26 mouse cellular contexts compared by ENCODE assay signal in the genomic region with DNA sequence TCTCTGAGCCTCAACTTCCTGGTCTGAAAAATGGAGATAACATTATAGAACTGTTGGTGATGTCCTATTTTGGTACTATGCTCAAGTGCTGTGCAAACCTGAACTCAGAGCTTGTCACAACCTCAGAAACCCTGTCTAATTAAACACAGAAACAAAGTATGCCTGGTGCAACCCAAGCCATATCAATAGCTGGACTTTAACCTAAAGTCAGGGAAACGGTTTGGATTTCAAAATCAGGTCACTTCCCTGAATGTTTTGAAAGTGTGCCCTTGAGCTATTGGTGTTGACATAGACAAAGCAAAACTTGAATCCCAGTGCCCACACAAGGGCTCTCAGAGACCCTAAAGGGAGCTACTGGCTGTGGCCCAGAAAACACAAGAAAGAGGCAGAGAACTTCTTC. TPM values are rescaled to one million over a fixed set of nuclear protein-coding genes. Genes with fewer than 3 reads are reported as not detected.
DNase-seq lines count a peak whose midpoint lies in the region; ATAC-seq and TF ChIP-seq lines count a peak whose summit lies in the region.
"Had no signal": no experiment of that assay in that cellular context is flagged by ENCODE, and none has a peak within 500 bp of the region (broad histone marks: within the 10 kb centered on the region; RNA-seq: fewer than 3 reads in every experiment).

No protein-coding gene starts in this region.

- 38% methylated on average over 1 of the region's 1 CpGs for WGBS in liver, embryonic 15.5 days (ENCODE audit: insufficient replicate concordance)
- WGBS in small intestine, adult 2 months = 25% methylated on average over 1 of the region's 1 CpGs

- intact Hi-C loops in heart, postnatal 25 days (cut with DNase I) = no loop called here

- H3K4me3 ChIP-seq in liver, embryonic 15.5 days (replicated peaks) = no peak overlapping the region
- no peak overlapping the region for H3K4me3 ChIP-seq in small intestine, adult 2 months (ENCODE audit: low read depth, low read length)
- H3K4me3 ChIP-seq: gastrocnemius, adult 2 months; heart, adult 2 months; heart, embryonic 10.5 days; heart, embryonic 13.5 days; hindbrain, embryonic 13.5 days had no signal

- TF ChIP-seq CTCF in small intestine, adult 2 months (IDR thresholded peaks at IDR 0.05; ENCODE audit: extremely low read depth, insufficient read length, insufficient replicate concordance, low read depth, low read length) = no peak

- H3K27ac ChIP-seq in liver, embryonic 15.5 days (replicated peaks) = no peak overlapping the region
- peak overlapping the region; percentile 80; the same call in 1 of the 2 replicates for H3K27ac ChIP-seq in small intestine, adult 2 months (ENCODE audit: insufficient read depth, low read depth, low read length)
- H3K27ac ChIP-seq: gastrocnemius, adult 2 months; heart, adult 2 months; heart, embryonic 10.5 days; heart, embryonic 13.5 days; hindbrain, embryonic 13.5 days had no signal

- H3K27me3 ChIP-seq in liver, embryonic 15.5 days = peaks cover 34% of the 10 kb centered on the region
- H3K27me3 ChIP-seq in small intestine, adult 2 months (ENCODE audit: control insufficient read depth, insufficient read depth, low read length) = no peaks in the 10 kb centered on the region

- peak overlapping the region; percentile 13 for H3K4me2 ChIP-seq in liver, embryonic 15.5 days
- H3K4me2 ChIP-seq: heart, embryonic 13.5 days; hindbrain, embryonic 13.5 days had no signal

- ATAC-seq in liver, embryonic 15.5 days (ENCODE audit: insufficient read depth) = no peak
- ATAC-seq in granulocyte monocyte progenitor cell, adult 5-6 weeks (replicated peaks; ENCODE audit: poor library complexity, severe bottlenecking) = peak; percentile 30; the same call in 1 of the 2 replicates
- ATAC-seq: activated CD4-positive, CD25-positive, alpha-beta regulatory T cell, adult 4 months; forebrain, embryonic 14.5 days; forebrain, postnatal 0 days; hindbrain, embryonic 16.5 days had no signal

- no peak overlapping the region for H3K9ac ChIP-seq in liver, embryonic 15.5 days
- H3K9ac ChIP-seq: forebrain, postnatal 0 days; heart, embryonic 13.5 days; hindbrain, embryonic 13.5 days had no signal

- H3K4me1 ChIP-seq in liver, embryonic 15.5 days (replicated peaks) = no peaks in the 10 kb centered on the region; the same call in 1 of the 2 replicates
- no peaks in the 10 kb centered on the region; the same call in 1 of the 2 replicates for H3K4me1 ChIP-seq in small intestine, adult 2 months (ENCODE audit: control insufficient read depth, insufficient read depth, insufficient read length, low read length)

- TF ChIP-seq POLR2A in small intestine, adult 2 months (IDR thresholded peaks at IDR 0.05; ENCODE audit: low read depth, low read length) = no peak

- H3K9me3 ChIP-seq in liver, embryonic 15.5 days (replicated peaks) = no peaks in the 10 kb centered on the region
- H3K9me3 ChIP-seq: heart, embryonic 10.5 days; heart, embryonic 13.5 days; hindbrain, embryonic 13.5 days had no signal

- DNase-seq in liver = no peak
- peak; percentile 2 for DNase-seq in lung, postnatal 10 days
- DNase-seq in lung, postnatal 36 days = no peak
- DNase-seq in heart, postnatal 25 days (ENCODE audit: low spot score) = no peak
- no peak for DNase-seq in testis, postnatal 14 days (ENCODE audit: low spot score)
- DNase-seq: adrenal gland, postnatal 10 days; adrenal gland, postnatal 36 days; cerebellum, adult 18-20 months; cerebellum, adult 9-10 months; cerebellum, postnatal 14 days; forebrain, postnatal 0 days; gastrocnemius, adult 2 months; gastrocnemius, postnatal 14 days; heart, adult 2 months; heart, postnatal 14 days had no signal

- no peaks in the 10 kb centered on the region for H3K36me3 ChIP-seq in liver, embryonic 15.5 days (replicated peaks)
- peaks cover 2% of the 10 kb centered on the region; the same call in 1 of the 2 replicates for H3K36me3 ChIP-seq in small intestine, adult 2 months (ENCODE audit: control insufficient read depth, insufficient read depth, low read length)
- H3K36me3 ChIP-seq: heart, embryonic 10.5 days; heart, embryonic 13.5 days; hindbrain, embryonic 13.5 days had no signal

RNA-seq across cellular contexts. Expression of a gene that starts 3.6 kb away (rescaled TPM):
- 111 and 148 TPM in 2 replicates for polyA plus RNA-seq in liver, embryonic 15.5 days (2015; fragmentation: Nextera tagmentation; extraction: Ambion mirVana)
- total RNA-seq in granulocyte monocyte progenitor cell, adult 5-6 weeks (2014; fragmentation: Nextera tagmentation) = not detected in 2 replicates
- total RNA-seq in granulocyte monocyte progenitor cell, adult 5-6 weeks (2017) = not detected in 2 replicates
- 88.8 and 125 TPM in 2 replicates for polyA plus RNA-seq in small intestine, adult 2 months (2012; rRNA removed)
- total RNA-seq in heart, postnatal 25 days (2021) = not detected
- total RNA-seq: heart, adult 2 months; heart, postnatal 14 days; hematopoietic stem cell, adult 5-6 weeks had no signal
- polyA plus RNA-seq: activated CD4-positive, CD25-positive, alpha-beta regulatory T cell, adult 4 months; forebrain, embryonic 11.5 days had no signal

RNA-seq across cellular contexts. Expression of a gene that starts 40.9 kb away (rescaled TPM):
- 5.9 and 8.3 TPM in 2 replicates for polyA plus RNA-seq in liver, embryonic 15.5 days (2015; fragmentation: Nextera tagmentation; extraction: Ambion mirVana)
- total RNA-seq in granulocyte monocyte progenitor cell, adult 5-6 weeks (2014; fragmentation: Nextera tagmentation) = 48.8 and 50.6 TPM in 2 replicates
- total RNA-seq in granulocyte monocyte progenitor cell, adult 5-6 weeks (2017) = 33.7 and 52.5 TPM in 2 replicates
- polyA plus RNA-seq in small intestine, adult 2 months (2012; rRNA removed) = 8.0 and 11.8 TPM in 2 replicates
- 10 to 100 TPM; 12.9 to 18.9 TPM for total RNA-seq in heart, postnatal 25 days (2021)

RNA-seq across cellular contexts. Expression of a gene that starts 49.4 kb away (rescaled TPM):
- polyA plus RNA-seq in liver, embryonic 15.5 days (2015; fragmentation: Nextera tagmentation; extraction: Ambion mirVana) = 107 TPM in 2 replicates
- 239 and 268 TPM in 2 replicates for total RNA-seq in granulocyte monocyte progenitor cell, adult 5-6 weeks (2014; fragmentation: Nextera tagmentation)
- 475 and 508 TPM in 2 replicates for total RNA-seq in granulocyte monocyte progenitor cell, adult 5-6 weeks (2017)
- polyA plus RNA-seq in small intestine, adult 2 months (2012; rRNA removed) = 20.7 and 47.5 TPM in 2 replicates
- 10 to 100 TPM; 69.3 to 75.5 TPM for total RNA-seq in heart, postnatal 25 days (2021)
